Mouse (Mus musculus) cerebellum, postnatal 10 days (tissue): ENCODE data around the gene Ginm1.

Experiments
- DNase-seq, 2 experiments: peaks; one replicate each; pipeline ENCODE4 v3.0.0; 2021; ENCODE audit warnings: mixed read lengths in 2 of 2

The Ginm1 gene

GRCm38 (mm10) chr10:7792751-7793385, at the start of gene Ginm1, which contains the start of gene Ppil4:
Ginm1 (minus strand) TSS chr10:7792824.
Ppil4 (plus strand) TSS chr10:7792891.
- peak; percentile 96 for DNase-seq

- peak; percentile 55 to 59 for DNase-seq
Observed at GRCm38 (mm10) chr10:7841571-7842080, 49.0 kb upstream of the Ginm1 start.

GRCm38 (mm10) chr10:7840785-7841184, 48.2 kb upstream of the Ginm1 start:
- no peak for DNase-seq

GRCm38 (mm10) chr10:7840353-7840733, 47.7 kb upstream of the Ginm1 start:
- DNase-seq: no peak

GRCm38 (mm10) chr10:7839551-7840352, 47.1 kb upstream of the Ginm1 start:
- peak; percentile 71 to 73 for DNase-seq

- DNase-seq: no peak
Observed at GRCm38 (mm10) chr10:7838874-7839421, 46.3 kb upstream of the Ginm1 start.

- DNase-seq: no peak
Observed at GRCm38 (mm10) chr10:7838036-7838435, 45.4 kb upstream of the Ginm1 start.

GRCm38 (mm10) chr10:7837446-7837845, 44.8 kb upstream of the Ginm1 start:
- DNase-seq: no peak

- no peak for DNase-seq
Observed at GRCm38 (mm10) chr10:7836902-7837301, 44.3 kb upstream of the Ginm1 start.

GRCm38 (mm10) chr10:7834671-7835225, 42.1 kb upstream of the Ginm1 start:
- no peak for DNase-seq

- DNase-seq: no peak
Observed at GRCm38 (mm10) chr10:7833377-7834165, 40.9 kb upstream of the Ginm1 start.

- no peak for DNase-seq
Observed at GRCm38 (mm10) chr10:7832171-7832676, 39.6 kb upstream of the Ginm1 start, which contains the start of gene Zc3h12d. Zc3h12d (plus strand) TSS chr10:7832470.

- no peak for DNase-seq
Observed at GRCm38 (mm10) chr10:7826106-7826505, 33.5 kb upstream of the Ginm1 start.

GRCm38 (mm10) chr10:7825281-7825665, 32.6 kb upstream of the Ginm1 start:
- no peak for DNase-seq

- no peak for DNase-seq
Observed at GRCm38 (mm10) chr10:7824663-7825280, 32.1 kb upstream of the Ginm1 start.

- DNase-seq: no peak
Observed at GRCm38 (mm10) chr10:7821981-7822380, 29.4 kb upstream of the Ginm1 start.

- DNase-seq: no peak
Observed at GRCm38 (mm10) chr10:7820171-7820570, 27.5 kb upstream of the Ginm1 start.

GRCm38 (mm10) chr10:7819603-7820002, 27.0 kb upstream of the Ginm1 start:
- DNase-seq: no peak

GRCm38 (mm10) chr10:7819156-7819555, 26.5 kb upstream of the Ginm1 start:
- no peak for DNase-seq

- no peak for DNase-seq
Observed at GRCm38 (mm10) chr10:7818676-7819075, 26.1 kb upstream of the Ginm1 start.

GRCm38 (mm10) chr10:7816476-7816875, 23.9 kb upstream of the Ginm1 start:
- no peak for DNase-seq

GRCm38 (mm10) chr10:7809937-7810336, 17.3 kb upstream of the Ginm1 start:
- peak; percentile 67 to 79 for DNase-seq
